Mouse (Mus musculus): ENCODE results near the gene Shisa5.

Gene Shisa5

DNA sequence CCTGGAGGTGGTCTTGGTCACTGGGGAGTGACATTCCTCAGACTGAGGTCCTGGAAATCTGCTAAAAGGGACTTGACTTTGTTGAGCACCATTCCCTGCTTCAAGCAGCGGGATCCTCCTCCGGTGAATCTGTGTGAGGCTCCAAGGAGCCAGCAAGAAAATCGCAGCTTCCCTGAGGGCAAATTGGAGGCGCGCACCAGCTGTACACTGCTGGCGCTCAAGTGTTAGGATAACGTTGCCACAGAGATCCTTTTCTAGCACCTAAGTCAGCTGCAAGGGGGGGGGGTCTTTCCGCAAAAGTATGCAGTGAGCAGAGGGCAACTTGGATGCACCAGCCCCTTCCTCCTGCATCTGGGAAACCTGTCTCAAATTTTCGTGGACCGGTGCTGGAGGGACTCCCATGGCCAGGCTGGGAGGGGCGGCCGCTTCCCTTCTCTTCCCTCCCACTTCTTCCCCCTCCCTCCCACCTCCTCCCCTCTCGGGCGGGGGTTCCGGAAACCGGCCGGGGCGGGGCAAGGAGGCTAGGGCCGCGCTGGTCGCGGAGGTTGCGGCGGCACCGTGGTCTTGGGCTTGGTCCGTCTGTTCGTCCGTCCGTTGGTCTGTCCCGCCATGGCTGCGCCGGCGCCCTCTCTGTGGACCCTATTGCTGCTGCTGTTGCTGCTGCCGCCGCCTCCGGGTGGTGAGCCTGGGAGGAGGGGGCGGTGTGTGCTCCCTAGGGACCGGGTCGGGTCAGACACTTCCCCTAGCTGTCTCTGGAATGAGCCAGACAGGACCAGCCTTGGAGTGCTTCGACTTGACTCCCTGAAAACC lies at the start of gene Shisa5:
Gene Shisa5, plus strand, starts transcription at position 480 of the 810 bp plus-strand sequence.
- DNase-seq (ENCODE audit: low spot score), result peak; percentile 71

DNA sequence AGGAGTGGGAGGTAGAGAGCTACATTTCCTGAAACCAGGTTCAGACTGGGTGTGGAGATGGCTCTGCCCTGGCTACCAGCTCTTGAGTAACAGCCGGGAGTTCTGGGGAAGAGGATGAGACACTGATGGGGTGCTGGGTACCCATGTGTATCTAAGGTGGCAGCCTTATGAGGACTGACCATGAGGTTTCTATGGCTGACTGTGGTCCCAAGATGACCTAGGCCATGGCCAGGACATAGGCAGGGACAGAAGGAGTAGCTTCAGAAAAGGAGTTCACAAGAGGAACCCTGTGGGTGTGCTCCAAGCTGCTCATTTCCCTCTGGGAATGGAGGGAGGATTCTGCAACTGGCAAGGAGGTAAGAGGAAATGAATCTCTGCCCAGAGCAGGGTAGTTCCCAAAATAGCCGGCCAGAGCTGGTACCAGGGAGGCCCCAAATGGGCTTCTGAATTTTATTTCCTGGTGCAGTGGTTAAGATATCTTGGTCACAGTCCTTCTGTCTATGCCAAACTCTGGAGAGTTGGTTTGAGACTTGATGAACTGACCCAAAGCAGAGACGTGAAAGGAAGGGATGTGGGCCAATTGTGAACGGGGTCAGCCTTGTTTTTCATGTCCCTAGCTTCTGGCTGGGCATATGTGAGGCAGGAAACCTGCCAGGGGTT lies 48.4 kb upstream of the Shisa5 start:
- DNase-seq (ENCODE audit: low spot score), result no peak

DNA sequence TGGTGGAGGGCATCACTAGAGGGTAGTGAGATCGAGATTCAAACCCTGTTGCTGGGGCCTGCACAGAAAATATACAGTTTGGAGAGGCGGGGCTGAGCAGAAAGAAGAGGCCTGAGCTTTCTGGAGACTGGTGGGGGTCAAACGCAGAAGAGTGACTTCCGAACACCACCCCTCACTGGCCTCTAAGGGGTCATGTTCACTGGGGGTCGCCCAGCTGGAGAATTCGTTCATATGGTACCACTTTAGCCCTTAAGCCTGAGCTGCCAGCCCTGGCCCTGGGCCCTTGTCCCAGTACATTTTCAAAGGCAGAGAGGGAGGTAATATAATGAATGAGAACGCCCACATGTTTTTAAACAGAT lies 47.9 kb upstream of the Shisa5 start:
- no peak for DNase-seq (ENCODE audit: low spot score)

DNA sequence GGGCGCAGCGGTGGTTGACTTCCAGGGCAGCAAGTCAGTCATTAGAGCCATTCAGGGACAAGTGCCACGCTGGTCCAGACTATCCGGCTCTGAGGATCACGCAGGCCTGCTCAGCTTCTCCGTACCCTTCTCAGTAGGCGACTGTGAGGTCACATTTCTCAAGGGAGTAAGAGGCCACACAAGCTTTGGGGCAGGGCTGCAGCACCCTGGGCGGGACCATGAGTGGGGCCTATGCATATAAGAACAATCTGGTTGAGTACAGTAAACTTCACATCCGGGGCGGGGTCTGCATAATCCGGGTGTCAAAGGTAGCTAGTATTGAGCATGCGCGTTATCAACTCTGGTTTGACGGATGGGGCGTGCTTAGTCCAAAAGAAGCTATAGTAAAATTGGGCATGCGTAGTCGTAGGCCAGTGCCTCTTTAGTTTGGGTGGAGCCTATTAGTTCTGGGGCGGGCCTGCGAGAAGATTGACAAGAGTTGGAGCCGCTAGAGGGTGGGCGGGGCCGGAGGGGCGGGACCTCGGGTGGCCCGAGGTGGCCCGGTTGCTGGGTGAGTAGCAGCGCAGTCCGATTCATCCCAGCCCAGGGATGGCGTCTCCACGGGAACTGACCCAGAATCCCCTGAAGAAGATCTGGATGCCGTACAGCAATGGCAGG lies 46.8 kb upstream of the Shisa5 start, which contains the start of gene Pfkfb4:
Gene Pfkfb4, plus strand, starts transcription at position 351 of the 657 bp plus-strand sequence.
- DNase-seq (ENCODE audit: low spot score), result peak; percentile 81

DNA sequence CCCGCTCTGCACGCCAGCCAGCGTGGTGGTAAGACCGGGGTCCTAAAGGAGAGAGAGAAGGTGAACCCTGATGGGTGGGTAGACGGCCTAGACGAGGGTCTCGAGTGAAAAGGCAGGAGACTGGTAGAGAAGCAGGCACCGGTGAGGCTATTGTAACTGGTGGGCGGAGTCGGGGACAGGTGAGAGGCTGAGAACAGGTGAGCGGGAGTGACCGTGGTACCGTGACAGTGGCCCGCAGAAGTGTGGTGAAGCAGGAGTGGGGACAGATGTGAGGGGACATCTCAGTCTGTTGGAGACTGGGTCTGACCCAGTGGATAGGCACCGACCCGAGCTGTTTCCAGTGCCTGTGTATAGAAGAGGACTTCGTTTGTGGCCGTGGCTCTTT lies 46.3 kb upstream of the Shisa5 start:
- no peak for DNase-seq (ENCODE audit: low spot score)

DNA sequence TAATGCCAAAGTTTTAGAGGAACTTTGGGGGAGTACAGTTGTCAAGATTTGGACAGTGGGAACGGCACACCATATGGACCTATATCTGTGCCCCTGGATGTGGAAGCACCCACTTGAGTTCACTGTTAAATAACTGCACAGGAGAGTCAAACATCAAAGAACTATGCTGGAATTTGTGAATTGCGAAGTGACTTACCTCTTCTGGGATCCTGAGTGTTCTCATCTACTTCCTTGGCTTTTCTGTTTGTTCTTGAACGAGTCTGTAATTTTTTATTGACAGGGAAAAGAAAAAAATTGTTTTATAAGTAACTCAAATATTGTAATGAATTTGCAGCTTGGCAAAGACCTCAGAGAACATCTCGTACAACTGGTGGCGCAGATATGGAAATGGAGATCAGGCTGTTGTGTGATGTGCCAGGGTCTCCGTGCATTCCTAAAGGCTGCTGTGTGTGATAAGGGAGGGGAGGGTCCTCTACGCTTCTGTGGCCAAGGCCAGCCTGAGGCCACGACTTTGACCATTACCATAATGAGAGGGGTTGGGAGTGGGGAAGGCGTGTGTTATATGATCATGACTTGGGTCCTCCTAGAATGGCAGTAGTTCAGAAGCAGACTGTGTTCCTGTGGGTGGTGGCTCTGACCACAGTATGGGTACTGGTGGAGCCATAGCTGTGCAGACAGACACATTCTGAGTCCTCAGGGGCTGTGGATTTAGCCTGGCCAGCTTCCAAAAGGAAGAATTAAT lies 45.6 kb upstream of the Shisa5 start:
- DNase-seq (ENCODE audit: low spot score), result no peak

DNA sequence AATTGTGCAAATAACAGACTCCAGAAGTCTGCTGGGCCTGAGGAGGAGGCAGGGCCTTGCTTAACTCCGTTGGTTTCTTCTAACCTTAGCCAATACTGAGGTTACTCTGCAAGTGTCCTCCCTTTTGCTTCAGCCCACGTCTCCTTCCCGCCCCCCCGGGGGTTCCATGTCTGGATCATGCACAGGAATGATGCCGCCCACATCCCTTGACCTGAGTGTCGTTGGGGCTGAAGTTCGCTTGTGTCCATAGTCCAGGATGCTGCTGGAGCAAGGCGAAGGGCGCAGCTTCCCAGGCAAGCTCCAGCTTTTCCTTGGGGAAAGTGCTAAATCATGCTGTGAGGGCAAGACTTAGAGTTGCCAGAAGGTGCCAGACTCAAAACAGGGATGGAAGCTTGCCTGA lies 42.0 kb upstream of the Shisa5 start:
- no peak for DNase-seq (ENCODE audit: low spot score)

DNA sequence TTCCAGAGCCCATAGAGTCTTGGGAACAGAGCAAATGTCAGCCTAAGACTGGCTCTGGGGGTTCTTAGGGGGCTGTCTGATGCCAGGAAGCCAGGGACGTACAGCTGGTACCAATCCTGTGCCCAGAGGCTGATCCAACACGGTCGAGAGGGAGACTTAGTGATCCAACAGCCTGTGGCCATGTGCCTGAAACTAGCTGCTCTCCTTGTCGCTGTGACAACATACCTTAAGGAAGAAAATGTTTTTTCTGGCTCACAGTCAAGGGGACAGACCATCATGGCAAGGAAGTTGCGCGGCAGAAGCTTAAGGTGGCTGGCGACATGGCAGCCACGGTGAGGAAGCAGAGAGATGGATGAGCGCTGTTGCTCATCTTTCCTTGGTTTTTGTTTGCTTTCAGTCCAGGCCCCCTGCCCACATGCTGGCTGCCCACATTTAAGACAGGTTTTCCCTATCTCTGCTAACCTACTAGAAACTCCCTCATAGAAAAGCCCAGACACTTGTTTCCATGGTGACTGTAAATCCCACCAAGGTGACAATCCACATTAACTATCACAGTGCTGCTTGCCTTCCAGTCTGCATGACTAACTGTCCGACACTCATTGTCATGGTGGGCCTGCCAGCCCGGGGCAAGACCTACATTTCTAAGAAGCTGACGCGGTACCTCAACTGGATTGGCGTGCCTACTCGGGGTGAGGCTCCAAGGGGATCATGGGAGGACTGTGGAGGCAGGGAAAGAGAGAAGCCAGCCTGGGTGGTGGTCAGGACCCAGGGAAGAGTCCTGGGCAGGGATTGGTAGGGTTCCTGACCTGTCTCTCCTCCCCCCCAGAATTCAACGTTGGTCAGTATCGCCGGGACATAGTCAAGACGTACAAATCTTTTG lies 39.8 kb upstream of the Shisa5 start:
- no peak for DNase-seq (ENCODE audit: low spot score)

DNA sequence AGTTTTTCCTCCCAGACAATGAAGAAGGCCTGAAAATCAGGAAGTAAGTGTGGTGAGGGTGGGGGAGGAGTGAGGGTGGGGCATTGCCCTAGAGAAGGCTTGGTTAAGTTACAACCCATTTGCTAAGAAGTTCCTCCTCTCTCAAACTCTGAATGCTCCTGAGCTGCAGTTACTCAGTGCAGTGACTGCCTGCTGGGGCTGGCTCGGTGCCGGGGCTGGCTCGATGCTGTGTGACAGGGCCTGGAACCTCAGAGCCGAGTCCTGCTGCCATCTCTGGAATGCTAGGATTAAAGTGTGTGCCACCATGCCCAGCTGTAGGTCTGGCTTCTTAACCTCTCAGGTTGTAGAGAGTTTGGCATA lies 39.2 kb upstream of the Shisa5 start:
- DNase-seq (ENCODE audit: low spot score), result no peak

DNA sequence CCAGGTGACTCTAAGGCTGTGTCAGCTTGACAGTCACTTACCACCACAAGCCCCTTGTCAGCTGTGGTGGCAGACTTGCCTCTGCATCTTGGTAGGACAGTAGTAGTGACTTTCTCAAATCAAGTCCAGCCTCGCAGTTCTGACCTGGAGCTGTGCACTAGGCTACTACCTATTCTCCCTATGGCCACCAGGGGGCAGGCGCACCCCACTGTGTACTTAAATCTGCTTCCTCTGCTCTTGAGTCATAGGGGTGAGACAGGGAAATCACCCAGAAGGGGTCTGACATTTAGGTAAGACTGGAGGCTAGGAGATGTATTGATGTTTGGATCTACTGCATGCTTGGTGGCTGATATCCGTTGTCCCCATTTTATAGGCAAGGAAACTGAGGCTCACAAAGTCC lies 37.6 kb upstream of the Shisa5 start:
- peak; percentile 36 for DNase-seq (ENCODE audit: low spot score)

DNA sequence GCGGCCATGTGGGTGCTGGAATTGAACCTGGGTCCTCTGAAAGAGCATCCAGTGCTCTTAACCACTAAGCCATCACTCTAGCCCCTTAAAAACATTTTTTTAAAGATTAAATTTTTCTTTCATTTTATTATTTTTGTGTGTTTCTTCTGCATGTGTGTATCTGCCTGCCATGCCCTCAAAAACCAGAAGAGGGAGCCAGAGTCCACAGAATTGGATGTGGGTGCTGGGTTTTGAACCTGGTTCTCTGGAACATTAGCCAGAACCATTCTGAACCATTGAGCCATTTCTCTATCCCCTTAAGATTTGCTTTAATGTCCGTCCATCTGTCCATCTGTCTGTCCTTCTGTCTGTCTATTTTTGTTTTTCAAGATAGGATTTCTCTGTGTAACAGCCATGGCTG lies 35.2 kb upstream of the Shisa5 start:
- peak; percentile 37 for DNase-seq (ENCODE audit: low spot score)

DNA sequence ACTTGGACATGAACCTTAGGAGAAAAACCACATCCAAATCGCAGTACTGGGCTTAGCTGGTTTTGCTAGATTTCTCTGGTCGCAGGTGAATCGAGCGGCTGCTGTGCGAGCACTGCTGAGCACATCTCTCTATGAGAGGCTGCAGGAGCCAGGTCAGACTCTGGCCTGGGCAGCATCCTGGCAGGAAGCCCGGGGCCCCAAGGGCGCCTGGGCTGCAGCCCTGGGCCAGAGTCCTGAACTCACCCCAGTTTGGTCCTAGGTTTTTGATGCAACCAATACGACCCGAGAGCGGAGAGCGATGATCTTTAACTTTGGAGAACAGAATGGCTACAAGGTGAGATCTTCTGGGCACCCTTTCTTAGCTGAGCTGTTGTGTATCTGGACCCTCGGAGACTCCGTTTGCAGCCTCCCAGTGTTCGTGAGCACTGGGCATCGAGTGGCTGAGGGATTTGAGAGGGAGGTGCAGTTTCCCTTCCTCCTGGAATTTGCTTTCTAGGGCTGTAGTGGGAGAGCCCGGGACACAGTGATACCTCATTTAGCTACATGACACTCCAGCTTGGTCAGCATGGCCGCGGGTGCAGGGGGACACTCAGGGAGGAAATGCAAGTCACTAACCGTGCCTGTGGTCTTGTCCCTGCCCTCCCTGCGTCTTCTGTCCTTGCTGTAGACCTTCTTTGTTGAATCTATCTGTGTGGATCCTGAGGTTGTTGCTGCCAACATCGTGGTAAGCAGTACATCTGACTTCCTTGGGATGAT lies 31.2 kb upstream of the Shisa5 start:
- no peak for DNase-seq (ENCODE audit: low spot score)

DNA sequence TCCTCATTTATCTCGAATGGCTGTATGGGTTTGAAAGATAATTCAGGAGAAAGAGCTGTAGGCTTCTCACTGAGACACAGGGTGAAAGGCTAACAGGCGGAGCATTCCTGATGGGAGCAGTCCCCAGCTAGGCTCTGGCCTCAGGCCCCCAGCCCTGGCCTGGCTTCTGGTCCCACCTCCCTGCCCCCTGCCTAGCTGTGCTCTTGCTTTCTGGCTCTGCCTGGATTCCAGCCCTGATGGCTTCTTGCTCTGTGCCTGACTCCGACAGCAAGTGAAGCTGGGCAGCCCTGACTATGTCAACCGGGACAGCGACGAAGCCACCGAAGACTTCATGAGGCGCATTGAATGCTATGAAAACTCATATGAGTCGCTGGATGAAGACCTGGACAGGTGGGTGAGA lies 30.3 kb upstream of the Shisa5 start:
- no peak for DNase-seq (ENCODE audit: low spot score)

DNA sequence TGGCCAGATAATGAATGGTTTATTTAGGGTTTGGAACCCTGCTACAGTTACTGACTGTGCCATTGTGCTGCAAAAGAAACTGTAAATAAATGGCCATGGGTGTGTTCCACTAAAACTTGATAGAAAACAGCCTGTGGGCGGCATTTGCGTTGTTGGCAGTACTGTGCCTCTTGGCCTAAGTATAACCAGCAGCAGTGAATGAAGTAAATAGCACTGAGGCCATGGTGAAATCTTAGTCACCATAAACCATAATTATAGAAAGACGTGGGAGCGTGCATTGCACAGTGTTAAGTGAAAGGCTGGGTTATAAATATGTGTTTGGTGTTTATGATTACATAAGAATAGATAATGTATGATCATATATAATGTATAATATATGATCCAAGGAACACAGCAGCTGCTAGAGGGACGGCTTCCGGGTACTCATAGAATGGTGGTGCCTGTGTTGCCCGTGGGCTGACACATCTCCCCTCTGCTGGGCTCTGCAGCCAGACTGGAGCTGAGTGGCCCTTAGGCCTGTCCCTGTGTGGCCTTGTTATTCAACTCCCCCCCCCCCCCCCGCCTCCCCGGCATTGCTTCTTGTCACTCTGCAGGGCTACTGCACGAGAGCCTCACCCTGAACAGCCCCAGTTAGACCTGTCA lies 29.2 kb upstream of the Shisa5 start:
- no peak for DNase-seq (ENCODE audit: low spot score)

DNA sequence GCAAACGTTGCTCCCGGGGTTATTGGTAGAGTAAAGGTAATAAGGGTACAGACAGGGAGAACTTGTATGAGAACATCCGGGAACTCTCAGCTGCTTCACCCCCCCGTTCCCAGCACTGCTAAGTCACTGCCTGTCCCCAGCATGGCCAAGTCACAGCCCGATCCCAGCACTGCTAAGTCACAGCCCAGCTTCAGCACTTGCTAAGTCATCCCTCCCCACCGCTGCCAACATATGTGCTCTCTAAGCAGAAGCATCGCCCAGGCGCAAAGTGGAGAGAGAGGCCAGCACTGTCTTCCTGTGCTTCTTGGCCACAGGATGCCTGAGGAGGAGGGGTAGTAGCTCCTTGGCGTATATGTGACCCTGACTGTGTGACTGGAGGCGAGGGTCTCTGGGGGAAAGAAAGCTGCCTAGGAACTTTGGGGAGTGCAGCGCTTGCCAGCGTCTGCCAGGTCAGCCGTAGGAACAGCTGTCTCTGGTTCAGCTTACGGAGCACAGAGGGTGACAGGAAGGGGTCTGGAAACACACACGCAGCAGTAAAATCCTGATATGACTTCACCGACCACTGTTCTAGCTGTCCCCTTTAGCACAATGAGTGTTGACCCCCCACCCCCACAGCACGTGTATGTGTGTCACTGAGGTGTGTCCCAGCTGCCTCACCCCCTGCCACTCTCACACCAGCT lies 28.6 kb upstream of the Shisa5 start:
- DNase-seq (ENCODE audit: low spot score), result no peak

DNA sequence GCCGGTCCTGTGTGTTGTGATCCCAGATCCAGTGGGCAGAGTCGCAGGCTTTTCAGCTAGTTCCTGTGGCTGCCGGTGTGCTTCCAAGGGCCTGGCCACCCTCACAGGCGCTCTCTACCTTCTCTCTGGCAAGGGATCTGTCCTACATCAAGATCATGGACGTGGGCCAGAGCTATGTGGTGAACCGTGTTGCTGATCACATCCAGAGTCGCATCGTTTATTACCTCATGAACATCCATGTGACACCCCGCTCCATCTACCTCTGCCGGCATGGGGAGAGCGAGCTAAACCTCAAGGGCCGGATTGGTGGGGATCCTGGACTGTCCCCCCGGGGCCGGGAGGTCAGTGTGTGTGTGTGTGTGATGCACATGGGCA lies 28.1 kb upstream of the Shisa5 start:
- DNase-seq (ENCODE audit: low spot score), result no peak

DNA sequence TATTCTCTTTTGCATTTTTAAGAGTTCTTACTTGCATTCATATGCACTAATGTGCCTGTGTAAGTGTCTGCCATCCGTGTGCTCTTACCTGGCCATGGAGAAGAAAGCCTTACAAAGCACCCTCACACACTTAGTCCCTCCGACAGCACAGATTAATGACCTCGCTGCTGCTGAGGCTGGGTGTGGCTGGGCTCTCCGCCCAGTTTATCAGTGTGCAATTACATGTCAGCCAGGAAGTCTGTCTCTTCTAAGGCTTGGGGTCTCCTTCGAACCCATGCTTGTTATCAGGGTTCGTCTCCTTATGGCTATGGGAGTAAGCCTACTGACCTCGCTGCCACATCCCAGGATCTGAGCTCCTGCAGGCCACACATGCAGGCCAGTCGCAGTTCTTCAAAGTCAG lies 23.0 kb upstream of the Shisa5 start:
- no peak for DNase-seq (ENCODE audit: low spot score)

DNA sequence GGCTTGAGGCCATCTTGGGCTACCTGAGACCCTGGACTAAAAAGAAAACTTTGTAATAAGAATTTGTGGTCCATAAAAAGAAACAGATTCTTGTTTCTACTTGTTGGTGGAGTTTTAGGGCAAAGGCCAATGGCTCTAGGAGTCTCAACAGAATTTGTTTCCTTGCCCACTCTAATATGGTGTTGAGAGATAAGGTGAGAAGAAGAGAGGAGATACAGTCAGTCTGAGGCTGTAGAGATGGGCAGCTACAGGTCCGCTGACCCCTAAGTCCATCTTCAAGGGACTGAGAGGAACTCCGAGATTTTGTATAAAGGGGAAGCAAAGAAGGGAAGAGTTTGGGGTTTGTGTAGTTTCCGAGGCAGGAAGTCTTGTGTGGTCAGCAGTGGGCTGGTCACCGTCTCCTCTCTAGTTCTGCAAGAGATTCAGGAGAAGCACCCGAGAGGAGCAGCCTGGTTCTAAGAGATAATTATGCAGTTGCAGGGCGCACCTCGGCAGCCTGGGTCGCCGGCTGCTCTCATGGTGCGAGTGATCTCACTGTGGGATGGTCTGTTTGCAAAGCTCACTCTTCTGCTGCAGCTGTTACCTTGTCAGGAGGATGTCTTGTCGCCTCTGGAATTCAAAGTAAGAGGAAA lies 21.3 kb upstream of the Shisa5 start:
- DNase-seq (ENCODE audit: low spot score), result no peak

DNA sequence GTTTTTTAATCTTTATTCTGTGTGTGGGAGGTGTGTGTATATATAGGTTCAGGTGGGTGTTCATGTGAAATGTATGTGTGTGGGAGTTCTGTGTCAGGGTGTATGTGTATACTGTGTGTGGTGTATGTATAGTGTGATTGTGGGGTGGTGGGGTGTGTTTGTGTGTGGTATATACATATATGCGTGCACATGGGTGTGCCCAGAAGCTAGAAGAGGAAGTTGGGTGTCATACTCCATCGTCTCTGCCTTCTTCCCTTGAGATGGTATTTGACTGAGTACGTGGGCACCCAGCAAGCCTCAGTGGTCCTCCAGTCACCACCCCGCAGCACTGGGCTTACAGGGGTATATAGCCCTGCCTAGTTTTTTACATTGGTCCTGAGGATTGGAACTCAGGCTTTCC lies 16.9 kb upstream of the Shisa5 start:
- DNase-seq (ENCODE audit: low spot score), result no peak
